Mouse (Mus musculus) CH12.LX (cell line): Measurements from ENCODE around the gene Fam57a.

ENCODE experiments used
- CTCF ChIP-seq, 2 experiments: IDR thresholded peaks in 1 of 2; conservative IDR thresholded peaks in 1 of 2; 2 replicates each; pipeline ENCODE4 v1.5.1; 2011 to 2012; ENCODE audit warnings: low read depth in 2 of 2, low read length in 2 of 2, improper control_type of control experiment in 1 of 2, inconsistent platforms in 1 of 2, mild to moderate bottlenecking in 1 of 2, moderate library complexity in 1 of 2
- EP300 ChIP-seq: IDR thresholded peaks from 2 replicates; pipeline ENCODE4 v1.6.1; 2011; ENCODE audit warnings: low read length, improper control_type of control experiment
- IRF4 ChIP-seq: IDR thresholded peaks from 2 replicates; pipeline ENCODE4 v1.6.1; 2014; ENCODE audit warnings: low read depth, mild to moderate bottlenecking, inconsistent platforms, low read length, improper control_type of control experiment
- JUND ChIP-seq: conservative IDR thresholded peaks from 2 replicates; pipeline ENCODE4 v1.6.1; 2011; ENCODE audit warnings: low read depth, low read length, improper control_type of control experiment
- MAX ChIP-seq: IDR thresholded peaks from 2 replicates; pipeline ENCODE4 v1.6.1; 2011; ENCODE audit warnings: low read length, improper control_type of control experiment
- SIN3A ChIP-seq: IDR thresholded peaks from 2 replicates; pipeline ENCODE4 v1.6.1; 2012; ENCODE audit warnings: low read length, improper control_type of control experiment, inconsistent platforms
- USF2 ChIP-seq: conservative IDR thresholded peaks from 2 replicates; pipeline ENCODE4 v1.6.1; 2011; ENCODE audit warnings: low read depth, low read length, improper control_type of control experiment

DNA sequence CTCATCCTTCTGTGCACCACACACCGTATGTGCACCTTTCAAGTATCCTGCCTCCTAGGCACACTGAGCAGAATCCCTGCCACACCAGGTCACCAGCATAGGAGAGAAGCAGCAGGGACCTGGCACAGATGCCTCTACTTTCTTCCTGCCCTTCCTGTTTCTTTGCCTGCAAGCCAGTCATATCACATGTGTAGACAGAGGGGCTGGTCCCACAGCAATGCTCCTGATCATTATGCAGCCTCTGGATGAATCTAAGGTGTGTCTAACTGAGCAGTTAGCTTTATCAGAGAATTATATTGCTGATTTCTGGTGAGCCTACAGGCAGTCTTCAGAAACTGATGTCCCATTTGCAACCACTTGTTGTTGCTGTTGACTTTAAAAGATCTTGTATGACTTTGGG lies 34.3 kb upstream of the Fam57a start:
- TF ChIP-seq IRF4, result no peak
- TF ChIP-seq EP300, result no peak
- TF ChIP-seq CTCF (conservative IDR thresholded peaks at IDR 0.05 in 1 of 2, IDR thresholded peaks at IDR 0.05 in 1 of 2; ENCODE audit: low read depth in 2 of 2, low read length in 2 of 2), result no peak
- TF ChIP-seq MAX, result no peak
- no peak for TF ChIP-seq SIN3A
- no peak for TF ChIP-seq JUND
- TF ChIP-seq USF2, result no peak
